Mouse (Mus musculus): ENCODE data around the gene Mxra8. TPM values are rescaled to one million over a fixed set of nuclear protein-coding genes. Genes with fewer than 3 reads are reported as not detected.

The Mxra8 gene
- total and polyA plus RNA-seq, 2 experiments from 2014 or later: 27.2 to 35.5 TPM

DNA sequence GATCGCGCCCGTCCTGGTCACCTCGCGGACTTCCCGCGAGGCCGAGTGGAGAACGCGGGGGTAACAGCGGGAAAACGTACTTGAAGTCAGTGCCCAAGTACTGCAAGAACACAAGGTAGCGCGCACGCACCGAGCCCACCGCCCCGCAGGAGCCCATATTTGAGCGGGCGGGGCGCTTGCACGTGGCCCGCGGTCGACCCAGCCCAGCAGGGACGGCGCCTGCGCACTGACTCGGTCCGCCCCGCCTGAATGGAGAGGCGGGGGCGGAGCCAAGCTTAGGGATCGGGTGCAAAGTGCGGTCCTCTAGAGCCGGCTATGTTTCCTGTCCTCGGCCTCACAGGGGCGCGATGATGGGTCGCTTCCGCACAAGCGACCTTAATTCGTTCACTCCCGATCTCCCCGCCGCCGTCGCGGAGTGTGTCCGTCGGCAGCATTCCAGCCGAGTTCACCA lies 52.1 kb downstream of the Mxra8 start, which contains the start of the genes Pusl1 and Acap3:
Pusl1 (minus strand) TSS at position 231 of the 451 bp plus-strand sequence.
Acap3 (plus strand) TSS at position 272 of the 451 bp plus-strand sequence.
- peak; percentile 98 for DNase-seq (ENCODE audit: low spot score)
- H3K36me3 ChIP-seq (ENCODE audit: insufficient read depth, low read length): peaks cover 35% of the 10 kb centered on the region
- H3K4me1 ChIP-seq (ENCODE audit: insufficient read depth, low read length): peaks cover 28% of the 10 kb centered on the region
- H3K9me3 ChIP-seq (ENCODE audit: low read length): no peaks in the 10 kb centered on the region
- peak within 1 kb of the TSS; percentile 93 for H3K4me2 ChIP-seq (ENCODE audit: low read depth, low read length, poor library complexity, severe bottlenecking)
- peak within 1 kb of the TSS; percentile 98 for H3K27ac ChIP-seq (ENCODE audit: low read depth, low read length)
- ATAC-seq (ENCODE audit: low FRiP score): peak; percentile 88
- TF ChIP-seq CTCF (IDR thresholded peaks at IDR 0.05): no peak
- H3K4me3 ChIP-seq (ENCODE audit: low read depth, low read length): peak within 1 kb of the TSS; percentile 94
- peak within 1 kb of the TSS; percentile 84 for H3K9ac ChIP-seq (replicated peaks; ENCODE audit: low read length, poor library complexity, severe bottlenecking)
- H3K27me3 ChIP-seq (ENCODE audit: insufficient read depth, low read length): no peaks in the 10 kb centered on the region
- WGBS: 1% methylated on average over 44 of the region's 52 CpGs

DNA sequence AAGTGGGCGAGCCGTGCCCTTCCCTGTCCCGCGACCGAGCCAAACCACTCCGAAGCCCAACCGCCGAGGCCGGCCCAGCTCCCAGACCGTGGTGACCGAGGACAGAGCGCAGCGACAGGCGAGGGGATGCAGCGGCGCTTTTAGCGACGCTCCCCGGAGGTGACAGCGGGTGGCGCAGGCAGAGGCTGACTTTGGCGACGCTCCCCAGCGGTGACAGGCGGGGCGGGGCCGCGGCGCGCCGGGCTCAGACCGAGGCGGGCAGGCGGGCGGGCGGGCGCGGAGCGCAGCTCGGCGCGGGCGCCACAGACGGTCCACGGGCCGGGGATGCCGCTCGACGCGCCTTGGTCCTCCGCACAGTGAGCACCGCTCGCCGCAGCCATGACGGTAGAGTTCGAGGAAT lies 52.5 kb downstream of the Mxra8 start:
- H3K9ac ChIP-seq (replicated peaks; ENCODE audit: low read length, poor library complexity, severe bottlenecking): peak overlapping the region; percentile 84
- H3K9me3 ChIP-seq (ENCODE audit: low read length): no peaks in the 10 kb centered on the region
- peaks cover 28% of the 10 kb centered on the region for H3K4me1 ChIP-seq (ENCODE audit: insufficient read depth, low read length)
- ATAC-seq (ENCODE audit: low FRiP score) (peak; percentile 90), DNase-seq (ENCODE audit: low spot score) (peak; percentile 92)
- H3K4me3 ChIP-seq (ENCODE audit: low read depth, low read length): peak overlapping the region; percentile 94
- TF ChIP-seq CTCF (IDR thresholded peaks at IDR 0.05): peak; percentile 50
- 2% methylated on average over 33 of the region's 56 CpGs for WGBS
- peak overlapping the region; percentile 98 for H3K27ac ChIP-seq (ENCODE audit: low read depth, low read length)
- peak overlapping the region; percentile 93 for H3K4me2 ChIP-seq (ENCODE audit: low read depth, low read length, poor library complexity, severe bottlenecking)
- no peaks in the 10 kb centered on the region for H3K27me3 ChIP-seq (ENCODE audit: insufficient read depth, low read length)
- peaks cover 35% of the 10 kb centered on the region for H3K36me3 ChIP-seq (ENCODE audit: insufficient read depth, low read length)

- peak; percentile 45 for DNase-seq (ENCODE audit: low spot score)
- no peaks in the 10 kb centered on the region for H3K9me3 ChIP-seq (ENCODE audit: low read length)
- H3K4me3 ChIP-seq (ENCODE audit: low read depth, low read length): peak overlapping the region; percentile 94
- peak overlapping the region; percentile 84 for H3K9ac ChIP-seq (replicated peaks; ENCODE audit: low read length, poor library complexity, severe bottlenecking)
- no peak for TF ChIP-seq CTCF (IDR thresholded peaks at IDR 0.05)
- H3K27me3 ChIP-seq (ENCODE audit: insufficient read depth, low read length): no peaks in the 10 kb centered on the region
- H3K4me2 ChIP-seq (ENCODE audit: low read depth, low read length, poor library complexity, severe bottlenecking): peak overlapping the region; percentile 93
- H3K27ac ChIP-seq (ENCODE audit: low read depth, low read length): peak overlapping the region; percentile 98
- peaks cover 28% of the 10 kb centered on the region for H3K36me3 ChIP-seq (ENCODE audit: insufficient read depth, low read length)
- H3K4me1 ChIP-seq (ENCODE audit: insufficient read depth, low read length): peaks cover 28% of the 10 kb centered on the region
- WGBS: 4% methylated on average over 37 of the region's 37 CpGs
- ATAC-seq (ENCODE audit: low FRiP score): peak; percentile 29
Observed at GRCm38 (mm10) chr4:155892438-155893211, 53.1 kb downstream of the Mxra8 start.

GRCm38 (mm10) chr4:155893212-155893690 lies 53.8 kb downstream of the Mxra8 start:
- no peak for ATAC-seq (ENCODE audit: low FRiP score)
- H3K9ac ChIP-seq (replicated peaks; ENCODE audit: low read length, poor library complexity, severe bottlenecking): peak overlapping the region; percentile 84
- H3K4me1 ChIP-seq (ENCODE audit: insufficient read depth, low read length): peaks cover 28% of the 10 kb centered on the region
- peak overlapping the region; percentile 94 for H3K4me3 ChIP-seq (ENCODE audit: low read depth, low read length)
- H3K27me3 ChIP-seq (ENCODE audit: insufficient read depth, low read length): no peaks in the 10 kb centered on the region
- DNase-seq (ENCODE audit: low spot score): no peak
- WGBS: 58% methylated on average over 8 of the region's 8 CpGs
- peaks cover 24% of the 10 kb centered on the region for H3K36me3 ChIP-seq (ENCODE audit: insufficient read depth, low read length)
- peak overlapping the region; percentile 98; the same call in 1 of the 2 replicates for H3K27ac ChIP-seq (ENCODE audit: low read depth, low read length)
- H3K4me2 ChIP-seq (ENCODE audit: low read depth, low read length, poor library complexity, severe bottlenecking): peak overlapping the region; percentile 93
- no peak for TF ChIP-seq CTCF (IDR thresholded peaks at IDR 0.05)
- no peaks in the 10 kb centered on the region for H3K9me3 ChIP-seq (ENCODE audit: low read length)

Small RNAs within 50 kb of the gene (microRNA-seq; reads per million reads assigned to microRNA genes)
- gene Gm27743 (ENCODE audit: borderline number of aligned reads): not detected

Other genes with a start within 250 kb of the Mxra8 start
- 65.1 and 74.9 TPM in 2 replicates for gene Slc35e2, start 238.3 kb upstream of the Mxra8 start, total RNA-seq (2014; rRNA removed)
- 14.7 and 14.8 TPM in 2 replicates for gene Slc35e2, start 238.3 kb upstream of the Mxra8 start, polyA plus RNA-seq (2015; fragmentation: Nextera tagmentation; extraction: Ambion mirVana)
- gene Cdk11b, start 214.8 kb upstream of the Mxra8 start, total RNA-seq (2014; rRNA removed): 15.2 and 25.3 TPM in 2 replicates
- 60.2 and 64.1 TPM in 2 replicates for gene Cdk11b, start 214.8 kb upstream of the Mxra8 start, polyA plus RNA-seq (2015; fragmentation: Nextera tagmentation; extraction: Ambion mirVana)
- gene Gm10563, start 194.3 kb upstream of the Mxra8 start, total RNA-seq (2014; rRNA removed): not detected in 2 replicates
- not detected in 2 replicates for gene Gm10563, start 194.3 kb upstream of the Mxra8 start, polyA plus RNA-seq (2015; fragmentation: Nextera tagmentation; extraction: Ambion mirVana)
- 4.1 and 6.4 TPM in 2 replicates for gene Mmp23, start 186.3 kb upstream of the Mxra8 start, total RNA-seq (2014; rRNA removed)
- 4.4 and 5.6 TPM in 2 replicates for gene Mmp23, start 186.3 kb upstream of the Mxra8 start, polyA plus RNA-seq (2015; fragmentation: Nextera tagmentation; extraction: Ambion mirVana)
- gene Mib2, start 170.5 kb upstream of the Mxra8 start, total RNA-seq (2014; rRNA removed): 115 and 118 TPM in 2 replicates
- gene Mib2, start 170.5 kb upstream of the Mxra8 start, polyA plus RNA-seq (2015; fragmentation: Nextera tagmentation; extraction: Ambion mirVana): 49.3 and 49.5 TPM in 2 replicates
- gene Fndc10, start 145.3 kb upstream of the Mxra8 start, total RNA-seq (2014; rRNA removed): 43.8 and 46.4 TPM in 2 replicates
- gene Fndc10, start 145.3 kb upstream of the Mxra8 start, polyA plus RNA-seq (2015; fragmentation: Nextera tagmentation; extraction: Ambion mirVana): 24.3 and 27.4 TPM in 2 replicates
- gene Ssu72, start 134.9 kb upstream of the Mxra8 start, total RNA-seq (2014; rRNA removed): 84.1 and 90.7 TPM in 2 replicates
- gene Ssu72, start 134.9 kb upstream of the Mxra8 start, polyA plus RNA-seq (2015; fragmentation: Nextera tagmentation; extraction: Ambion mirVana): 152 and 153 TPM in 2 replicates
- gene Tmem240, start 104.9 kb upstream of the Mxra8 start, total RNA-seq (2014; rRNA removed): 51.0 and 78.0 TPM in 2 replicates
- 34.9 and 37.9 TPM in 2 replicates for gene Tmem240, start 104.9 kb upstream of the Mxra8 start, polyA plus RNA-seq (2015; fragmentation: Nextera tagmentation; extraction: Ambion mirVana)
- gene Atad3a, start 78.6 kb upstream of the Mxra8 start, total RNA-seq (2014; rRNA removed): 52.6 and 69.1 TPM in 2 replicates
- 65.9 and 69.9 TPM in 2 replicates for gene Atad3a, start 78.6 kb upstream of the Mxra8 start, polyA plus RNA-seq (2015; fragmentation: Nextera tagmentation; extraction: Ambion mirVana)
- 42.1 and 42.5 TPM in 2 replicates for gene Vwa1, start 65.0 kb upstream of the Mxra8 start, total RNA-seq (2014; rRNA removed)
- 25.5 and 28.7 TPM in 2 replicates for gene Vwa1, start 65.0 kb upstream of the Mxra8 start, polyA plus RNA-seq (2015; fragmentation: Nextera tagmentation; extraction: Ambion mirVana)
- gene Tmem88b, start 53.8 kb upstream of the Mxra8 start, total RNA-seq (2014; rRNA removed): 0.66 and 1.6 TPM in 2 replicates
- 0.56 and 0.65 TPM in 2 replicates for gene Tmem88b, start 53.8 kb upstream of the Mxra8 start, polyA plus RNA-seq (2015; fragmentation: Nextera tagmentation; extraction: Ambion mirVana)
- not detected in 2 replicates for gene Ankrd65, start 49.2 kb upstream of the Mxra8 start, total RNA-seq (2014; rRNA removed)
- gene Ankrd65, start 49.2 kb upstream of the Mxra8 start, polyA plus RNA-seq (2015; fragmentation: Nextera tagmentation; extraction: Ambion mirVana): not detected in 2 replicates
- gene Mrpl20, start 36.8 kb upstream of the Mxra8 start, total RNA-seq (2014; rRNA removed): 111 and 123 TPM in 2 replicates
- gene Mrpl20, start 36.8 kb upstream of the Mxra8 start, polyA plus RNA-seq (2015; fragmentation: Nextera tagmentation; extraction: Ambion mirVana): 279 and 316 TPM in 2 replicates
- 66.3 and 112 TPM in 2 replicates for gene Ccnl2, start 27.2 kb upstream of the Mxra8 start, total RNA-seq (2014; rRNA removed)
- 78.6 and 88.8 TPM in 2 replicates for gene Ccnl2, start 27.2 kb upstream of the Mxra8 start, polyA plus RNA-seq (2015; fragmentation: Nextera tagmentation; extraction: Ambion mirVana)
- gene Aurkaip1, start 8.4 kb upstream of the Mxra8 start, total RNA-seq (2014; rRNA removed): 90.9 and 102 TPM in 2 replicates
- gene Aurkaip1, start 8.4 kb upstream of the Mxra8 start, polyA plus RNA-seq (2015; fragmentation: Nextera tagmentation; extraction: Ambion mirVana): 155 and 158 TPM in 2 replicates
- 141 and 156 TPM in 2 replicates for gene Dvl1, start 7.7 kb downstream of the Mxra8 start, total RNA-seq (2014; rRNA removed)
- gene Dvl1, start 7.7 kb downstream of the Mxra8 start, polyA plus RNA-seq (2015; fragmentation: Nextera tagmentation; extraction: Ambion mirVana): 17.5 TPM in 2 replicates
- gene Tas1r3, start 23.7 kb downstream of the Mxra8 start, total RNA-seq (2014; rRNA removed): 0.38 and 1.2 TPM in 2 replicates
- 0.12 and 0.22 TPM in 2 replicates for gene Tas1r3, start 23.7 kb downstream of the Mxra8 start, polyA plus RNA-seq (2015; fragmentation: Nextera tagmentation; extraction: Ambion mirVana)
- 35.3 and 43.7 TPM in 2 replicates for gene Cptp, start 29.8 kb downstream of the Mxra8 start, total RNA-seq (2014; rRNA removed)
- gene Cptp, start 29.8 kb downstream of the Mxra8 start, polyA plus RNA-seq (2015; fragmentation: Nextera tagmentation; extraction: Ambion mirVana): 27.3 and 32.1 TPM in 2 replicates
- 45.0 and 56.0 TPM in 2 replicates for gene Ints11, start 29.9 kb downstream of the Mxra8 start, total RNA-seq (2014; rRNA removed)
- 53.6 and 56.0 TPM in 2 replicates for gene Ints11, start 29.9 kb downstream of the Mxra8 start, polyA plus RNA-seq (2015; fragmentation: Nextera tagmentation; extraction: Ambion mirVana)
- gene Pusl1, start 52.1 kb downstream of the Mxra8 start, total RNA-seq (2014; rRNA removed): 71.9 and 95.9 TPM in 2 replicates
- 54.3 and 54.5 TPM in 2 replicates for gene Pusl1, start 52.1 kb downstream of the Mxra8 start, polyA plus RNA-seq (2015; fragmentation: Nextera tagmentation; extraction: Ambion mirVana)
- 82.6 and 99.3 TPM in 2 replicates for gene Acap3, start 52.1 kb downstream of the Mxra8 start, total RNA-seq (2014; rRNA removed)
- 63.3 and 64.5 TPM in 2 replicates for gene Acap3, start 52.1 kb downstream of the Mxra8 start, polyA plus RNA-seq (2015; fragmentation: Nextera tagmentation; extraction: Ambion mirVana)
- gene Ube2j2, start 104.2 kb downstream of the Mxra8 start, total RNA-seq (2014; rRNA removed): 76.5 and 82.0 TPM in 2 replicates
- 125 and 138 TPM in 2 replicates for gene Ube2j2, start 104.2 kb downstream of the Mxra8 start, polyA plus RNA-seq (2015; fragmentation: Nextera tagmentation; extraction: Ambion mirVana)
- 11.7 and 13.3 TPM in 2 replicates for gene C1qtnf12, start 122.6 kb downstream of the Mxra8 start, total RNA-seq (2014; rRNA removed)
- 11.7 and 14.8 TPM in 2 replicates for gene C1qtnf12, start 122.6 kb downstream of the Mxra8 start, polyA plus RNA-seq (2015; fragmentation: Nextera tagmentation; extraction: Ambion mirVana)
- 52.5 and 57.2 TPM in 2 replicates for gene B3galt6, start 153.0 kb downstream of the Mxra8 start, total RNA-seq (2014; rRNA removed)
- gene B3galt6, start 153.0 kb downstream of the Mxra8 start, polyA plus RNA-seq (2015; fragmentation: Nextera tagmentation; extraction: Ambion mirVana): 31.1 and 32.2 TPM in 2 replicates
- 84.8 and 105 TPM in 2 replicates for gene Sdf4, start 153.2 kb downstream of the Mxra8 start, total RNA-seq (2014; rRNA removed)
- gene Sdf4, start 153.2 kb downstream of the Mxra8 start, polyA plus RNA-seq (2015; fragmentation: Nextera tagmentation; extraction: Ambion mirVana): 111 and 112 TPM in 2 replicates
- 0.66 and 1.4 TPM in 2 replicates for gene Tnfrsf4, start 174.2 kb downstream of the Mxra8 start, total RNA-seq (2014; rRNA removed)
- gene Tnfrsf4, start 174.2 kb downstream of the Mxra8 start, polyA plus RNA-seq (2015; fragmentation: Nextera tagmentation; extraction: Ambion mirVana): 0.54 and 0.78 TPM in 2 replicates
- not detected in 2 replicates for gene Tnfrsf18, start 186.5 kb downstream of the Mxra8 start, total RNA-seq (2014; rRNA removed)
- 1.5 and 2.2 TPM in 2 replicates for gene Tnfrsf18, start 186.5 kb downstream of the Mxra8 start, polyA plus RNA-seq (2015; fragmentation: Nextera tagmentation; extraction: Ambion mirVana)
- gene Ttll10, start 219.7 kb downstream of the Mxra8 start, total RNA-seq (2014; rRNA removed): 1.9 TPM in 1 of 2 replicates, not detected in the other
- gene Ttll10, start 219.7 kb downstream of the Mxra8 start, polyA plus RNA-seq (2015; fragmentation: Nextera tagmentation; extraction: Ambion mirVana): not detected in 2 replicates

Data from midbrain, postnatal 0 days (tissue).